Mouse (Mus musculus): ENCODE measurements around the gene Jak1.

Gene Jak1

GRCm38 (mm10) chr4:101298311-101298990 lies 33.4 kb upstream of the Jak1 start:
- Histone ChIP-seq H3K9me3 (ENCODE audit: low read length) (no peaks in the 10 kb centered on the region), H3K4me3 (replicated peaks; ENCODE audit: low read length) (no peak overlapping the region), H3K27me3 (ENCODE audit: insufficient read depth, low read length) (peaks cover 28% of the 10 kb centered on the region), H3K36me3 (ENCODE audit: insufficient read depth, low read length) (no peaks in the 10 kb centered on the region), H3K4me1 (replicated peaks; ENCODE audit: low read depth, low read length) (peaks cover 25% of the 10 kb centered on the region)
- TF ChIP-seq NANOG (IDR thresholded peaks at IDR 0.05; ENCODE audit: borderline replicate concordance, low read length): no peak
- TF ChIP-seq POU5F1 (IDR thresholded peaks at IDR 0.05; ENCODE audit: borderline replicate concordance, low read length): no peak
- TF ChIP-seq CTCF (conservative IDR thresholded peaks at IDR 0.05; ENCODE audit: low read length): no peak

GRCm38 (mm10) chr4:101296836-101297235 lies 31.8 kb upstream of the Jak1 start:
- Histone ChIP-seq H3K9me3 (ENCODE audit: low read length) (no peaks in the 10 kb centered on the region), H3K27me3 (ENCODE audit: insufficient read depth, low read length) (peaks cover 44% of the 10 kb centered on the region), H3K36me3 (ENCODE audit: insufficient read depth, low read length) (no peaks in the 10 kb centered on the region), H3K4me1 (replicated peaks; ENCODE audit: low read depth, low read length) (peaks cover 39% of the 10 kb centered on the region), H3K4me3 (replicated peaks; ENCODE audit: low read length) (no peak overlapping the region)
- TF ChIP-seq CTCF (conservative IDR thresholded peaks at IDR 0.05; ENCODE audit: low read length) (no peak), POU5F1 (IDR thresholded peaks at IDR 0.05; ENCODE audit: borderline replicate concordance, low read length) (no peak), NANOG (IDR thresholded peaks at IDR 0.05; ENCODE audit: borderline replicate concordance, low read length) (no peak)

- H3K9me3 ChIP-seq (ENCODE audit: low read length): no peaks in the 10 kb centered on the region
- H3K36me3 ChIP-seq (ENCODE audit: insufficient read depth, low read length): no peaks in the 10 kb centered on the region
- H3K27me3 ChIP-seq (ENCODE audit: insufficient read depth, low read length): peaks cover 51% of the 10 kb centered on the region
- no peak overlapping the region for H3K4me3 ChIP-seq (replicated peaks; ENCODE audit: low read length)
- peaks cover 30% of the 10 kb centered on the region for H3K4me1 ChIP-seq (replicated peaks; ENCODE audit: low read depth, low read length)
- TF ChIP-seq CTCF (conservative IDR thresholded peaks at IDR 0.05; ENCODE audit: low read length): no peak
- TF ChIP-seq POU5F1 (IDR thresholded peaks at IDR 0.05; ENCODE audit: borderline replicate concordance, low read length): no peak
- no peak for TF ChIP-seq NANOG (IDR thresholded peaks at IDR 0.05; ENCODE audit: borderline replicate concordance, low read length)
Measured at GRCm38 (mm10) chr4:101295788-101296187, 30.7 kb upstream of the Jak1 start.

GRCm38 (mm10) chr4:101293661-101294060 lies 28.6 kb upstream of the Jak1 start:
- H3K4me1 ChIP-seq (replicated peaks; ENCODE audit: low read depth, low read length): peaks cover 20% of the 10 kb centered on the region
- no peaks in the 10 kb centered on the region for H3K36me3 ChIP-seq (ENCODE audit: insufficient read depth, low read length)
- peak overlapping the region; percentile 73 for H3K4me3 ChIP-seq (replicated peaks; ENCODE audit: low read length)
- H3K27me3 ChIP-seq (ENCODE audit: insufficient read depth, low read length): peaks cover 65% of the 10 kb centered on the region
- TF ChIP-seq POU5F1 (IDR thresholded peaks at IDR 0.05; ENCODE audit: borderline replicate concordance, low read length) (no peak), NANOG (IDR thresholded peaks at IDR 0.05; ENCODE audit: borderline replicate concordance, low read length) (no peak), CTCF (conservative IDR thresholded peaks at IDR 0.05; ENCODE audit: low read length) (no peak)
- no peaks in the 10 kb centered on the region for H3K9me3 ChIP-seq (ENCODE audit: low read length)

GRCm38 (mm10) chr4:101292736-101293541 lies 27.9 kb upstream of the Jak1 start:
- peaks cover 65% of the 10 kb centered on the region for H3K27me3 ChIP-seq (ENCODE audit: insufficient read depth, low read length)
- no peaks in the 10 kb centered on the region for H3K9me3 ChIP-seq (ENCODE audit: low read length)
- no peak for TF ChIP-seq POU5F1 (IDR thresholded peaks at IDR 0.05; ENCODE audit: borderline replicate concordance, low read length)
- no peak for TF ChIP-seq NANOG (IDR thresholded peaks at IDR 0.05; ENCODE audit: borderline replicate concordance, low read length)
- no peak for TF ChIP-seq CTCF (conservative IDR thresholded peaks at IDR 0.05; ENCODE audit: low read length)
- H3K4me1 ChIP-seq (replicated peaks; ENCODE audit: low read depth, low read length): peaks cover 20% of the 10 kb centered on the region
- H3K36me3 ChIP-seq (ENCODE audit: insufficient read depth, low read length): no peaks in the 10 kb centered on the region
- H3K4me3 ChIP-seq (replicated peaks; ENCODE audit: low read length): peak overlapping the region; percentile 73

- TF ChIP-seq NANOG (IDR thresholded peaks at IDR 0.05; ENCODE audit: borderline replicate concordance, low read length): no peak
- TF ChIP-seq CTCF (conservative IDR thresholded peaks at IDR 0.05; ENCODE audit: low read length): no peak
- TF ChIP-seq POU5F1 (IDR thresholded peaks at IDR 0.05; ENCODE audit: borderline replicate concordance, low read length): no peak
- Histone ChIP-seq H3K9me3 (ENCODE audit: low read length) (no peaks in the 10 kb centered on the region), H3K4me3 (replicated peaks; ENCODE audit: low read length) (peak overlapping the region; percentile 73), H3K36me3 (ENCODE audit: insufficient read depth, low read length) (no peaks in the 10 kb centered on the region), H3K27me3 (ENCODE audit: insufficient read depth, low read length) (peaks cover 60% of the 10 kb centered on the region), H3K4me1 (replicated peaks; ENCODE audit: low read depth, low read length) (peaks cover 20% of the 10 kb centered on the region)
Measured at GRCm38 (mm10) chr4:101292028-101292735, 27.1 kb upstream of the Jak1 start.

GRCm38 (mm10) chr4:101288292-101288691 lies 23.2 kb upstream of the Jak1 start:
- Histone ChIP-seq H3K36me3 (ENCODE audit: insufficient read depth, low read length) (no peaks in the 10 kb centered on the region), H3K4me3 (replicated peaks; ENCODE audit: low read length) (no peak overlapping the region), H3K4me1 (replicated peaks; ENCODE audit: low read depth, low read length) (peaks cover 14% of the 10 kb centered on the region), H3K27me3 (ENCODE audit: insufficient read depth, low read length) (peaks cover 41% of the 10 kb centered on the region), H3K9me3 (ENCODE audit: low read length) (no peaks in the 10 kb centered on the region)
- TF ChIP-seq CTCF (conservative IDR thresholded peaks at IDR 0.05; ENCODE audit: low read length) (no peak), POU5F1 (IDR thresholded peaks at IDR 0.05; ENCODE audit: borderline replicate concordance, low read length) (no peak), NANOG (IDR thresholded peaks at IDR 0.05; ENCODE audit: borderline replicate concordance, low read length) (no peak)

GRCm38 (mm10) chr4:101286562-101286961 lies 21.5 kb upstream of the Jak1 start:
- H3K4me1 ChIP-seq (replicated peaks; ENCODE audit: low read depth, low read length): no peaks in the 10 kb centered on the region
- H3K9me3 ChIP-seq (ENCODE audit: low read length): no peaks in the 10 kb centered on the region
- TF ChIP-seq CTCF (conservative IDR thresholded peaks at IDR 0.05; ENCODE audit: low read length) (no peak), NANOG (IDR thresholded peaks at IDR 0.05; ENCODE audit: borderline replicate concordance, low read length) (no peak), POU5F1 (IDR thresholded peaks at IDR 0.05; ENCODE audit: borderline replicate concordance, low read length) (no peak)
- H3K36me3 ChIP-seq (ENCODE audit: insufficient read depth, low read length): no peaks in the 10 kb centered on the region
- no peak overlapping the region for H3K4me3 ChIP-seq (replicated peaks; ENCODE audit: low read length)
- H3K27me3 ChIP-seq (ENCODE audit: insufficient read depth, low read length): peaks cover 29% of the 10 kb centered on the region

Data from E14TG2a.4 (cell line).